Mouse (Mus musculus) cerebellum, adult 2 months (tissue): ENCODE results near the gene Dzank1. TPM values are rescaled to one million over a fixed set of nuclear protein-coding genes. Genes with fewer than 3 reads are reported as not detected.

Experiments
- DNase-seq, 2 experiments: peaks; one replicate each; pipeline ENCODE4 v3.0.0; 2021
- H3K27ac ChIP-seq: fragments of 200-500 bp; 2 replicates; pipeline ENCODE4 v1.5.1; 2012; ENCODE audit warnings: low read length, control low read depth, inconsistent platforms; ENCODE audit not compliant: insufficient read depth
- H3K27me3 ChIP-seq: fragments of 200-500 bp; 2 replicates; pipeline ENCODE4 v1.6.1; 2012; ENCODE audit warnings: inconsistent platforms, mild to moderate bottlenecking, low read length, moderate library complexity; ENCODE audit not compliant: control insufficient read depth, insufficient read depth
- H3K4me1 ChIP-seq: fragments of 200-500 bp; 2 replicates; pipeline ENCODE4 v1.6.1; 2011; ENCODE audit warnings: low read length; ENCODE audit not compliant: control insufficient read depth, insufficient read depth
- H3K4me3 ChIP-seq: fragments of 200-500 bp; replicated peaks from 2 replicates; pipeline ENCODE3; 2011; ENCODE audit warnings: mild to moderate bottlenecking, low read depth, low read length, control low read depth; ENCODE audit not compliant: insufficient read depth
- CTCF ChIP-seq: fragments of 200-500 bp; IDR thresholded peaks from 2 replicates; pipeline ENCODE4 v1.5.1; 2011; ENCODE audit warnings: low read depth, mild to moderate bottlenecking, control low read depth, low read length, moderate library complexity, borderline replicate concordance; ENCODE audit not compliant: insufficient read depth
- POLR2A ChIP-seq: fragments of 200-500 bp; IDR thresholded peaks from 2 replicates; pipeline ENCODE4 v1.6.1; 2011; ENCODE audit warnings: low read length, control low read depth, borderline replicate concordance; ENCODE audit not compliant: insufficient read depth
- WGBS: fragments of 180-500 bp; shearing (Covaris S2); methylation state at CpG from one replicate; pipeline ENCODE4 v1.1.7; 2018; 5-methylcytosine and 5-hydroxymethylcytosine counted together
- polyA plus RNA-seq: library from polyadenylated mRNA; depleted of rRNA; stranded (reverse); fragments of >200 nt; gene quantifications from 2 replicates; pipeline ENCODE4 v1.2.3, GENCODE M21; 2012

Gene Dzank1
- polyA plus RNA-seq, 1 experiment: 94.1 TPM

GRCm38 (mm10) chr2:144544630-144545029 is 17.4 kb upstream of the Dzank1 start:
- Histone ChIP-seq H3K27me3 (no peaks in the 10 kb centered on the region), H3K4me3 (no peak overlapping the region), H3K4me1 (no peaks in the 10 kb centered on the region; the same call in 1 of the 2 replicates), H3K27ac (no peak overlapping the region)
- 71% methylated on average over 6 of the region's 6 CpGs for WGBS
- TF ChIP-seq CTCF (no peak), POLR2A (no peak)
- DNase-seq: no peak

- H3K4me3 ChIP-seq: no peak overlapping the region
- TF ChIP-seq CTCF (no peak), POLR2A (no peak)
- DNase-seq: no peak
- no peaks in the 10 kb centered on the region for H3K27me3 ChIP-seq
- no peaks in the 10 kb centered on the region for H3K4me1 ChIP-seq
- WGBS: 91% methylated on average over 6 of the region's 6 CpGs
- no peak overlapping the region for H3K27ac ChIP-seq
Measured at GRCm38 (mm10) chr2:144543670-144544069, 16.5 kb upstream of the Dzank1 start.

GRCm38 (mm10) chr2:144541246-144541645 is 14.0 kb upstream of the Dzank1 start:
- DNase-seq: no peak
- Histone ChIP-seq H3K27me3 (no peaks in the 10 kb centered on the region), H3K4me1 (no peaks in the 10 kb centered on the region), H3K27ac (no peak overlapping the region), H3K4me3 (no peak overlapping the region)
- WGBS: 86% methylated on average over 4 of the region's 4 CpGs
- TF ChIP-seq CTCF (no peak), POLR2A (no peak)

- TF ChIP-seq CTCF (no peak), POLR2A (no peak)
- H3K27ac ChIP-seq: no peak overlapping the region
- WGBS: 97% methylated on average over 7 of the region's 7 CpGs
- no peak for DNase-seq
- H3K4me3 ChIP-seq: no peak overlapping the region
- no peaks in the 10 kb centered on the region for H3K4me1 ChIP-seq
- H3K27me3 ChIP-seq: no peaks in the 10 kb centered on the region
Measured at GRCm38 (mm10) chr2:144537123-144537522, 9.9 kb upstream of the Dzank1 start.

- H3K4me3 ChIP-seq: peak overlapping the region; percentile 81
- WGBS: under 1% methylated on average over 25 of the region's 25 CpGs
- DNase-seq: no peak
- H3K4me1 ChIP-seq: 0 out of 2 replicates have a peak, but pooled peaks cover 3% of the 10 kb centered on the region
- TF ChIP-seq POLR2A: no peak; the same call in 1 of the 2 replicates
- no peaks in the 10 kb centered on the region for H3K27me3 ChIP-seq
- peak overlapping the region; percentile 96 for H3K27ac ChIP-seq
Measured at GRCm38 (mm10) chr2:144527821-144528174, 584 bp upstream of the Dzank1 start.

- no peak overlapping the region for H3K27ac ChIP-seq
- 39% methylated on average over 10 of the region's 10 CpGs for WGBS
- DNase-seq: peak; percentile 28 to 40
- TF ChIP-seq CTCF (no peak), POLR2A (no peak)
- no peaks in the 10 kb centered on the region for H3K27me3 ChIP-seq
- 0 out of 2 replicates have a peak, but pooled peaks cover 3% of the 10 kb centered on the region for H3K4me1 ChIP-seq
- peak overlapping the region; percentile 7 for H3K4me3 ChIP-seq
Measured at GRCm38 (mm10) chr2:144525856-144526255, 1.4 kb downstream of the Dzank1 start.

GRCm38 (mm10) chr2:144519772-144520171 is 7.4 kb downstream of the Dzank1 start:
- H3K27me3 ChIP-seq: no peaks in the 10 kb centered on the region
- no peak overlapping the region for H3K4me3 ChIP-seq
- no peak overlapping the region for H3K27ac ChIP-seq
- no peak for TF ChIP-seq CTCF
- no peak for TF ChIP-seq POLR2A
- H3K4me1 ChIP-seq: no peaks in the 10 kb centered on the region
- no peak for DNase-seq
- 79% methylated on average over 3 of the region's 3 CpGs for WGBS

- no peak for TF ChIP-seq CTCF
- TF ChIP-seq POLR2A: no peak
- WGBS: 37% methylated on average over 3 of the region's 3 CpGs
- DNase-seq: no peak
Measured at GRCm38 (mm10) chr2:144514619-144515018, 12.6 kb downstream of the Dzank1 start.

GRCm38 (mm10) chr2:144502134-144502533 is 25.1 kb downstream of the Dzank1 start:
- no peak for DNase-seq
- Histone ChIP-seq H3K4me1 (no peaks in the 10 kb centered on the region), H3K4me3 (no peak overlapping the region), H3K27me3 (no peaks in the 10 kb centered on the region), H3K27ac (no peak overlapping the region)
- 75% methylated on average over 6 of the region's 6 CpGs for WGBS
- no peak for TF ChIP-seq CTCF
- TF ChIP-seq POLR2A: no peak

More at GRCm38 (mm10) chr2:144514619-144515018, 12.6 kb downstream of the Dzank1 start:
- Histone ChIP-seq H3K4me3 (no peak overlapping the region), H3K27me3 (no peaks in the 10 kb centered on the region), H3K4me1 (no peaks in the 10 kb centered on the region), H3K27ac (no peak overlapping the region)
